Mouse (Mus musculus) midbrain, embryonic 13.5 days (tissue): ENCODE measurements at regions not wholly inside any gene's neighbourhood (a gene's known extent, or its start where the extent isn't known, plus 50 kb on each side); places are given as distances from the start of the nearest gene placed in this dataset.

Experiments used
- ATAC-seq: fragments of 200-750 bp; cut with Nextera tagmentation; 2 replicates; pipeline ENCODE4 v1.8.0; 2017; ENCODE audit warnings: mild to moderate bottlenecking, moderate TSS enrichment, moderate library complexity
- H3K27ac ChIP-seq: fragments of 300-500 bp; sonication (generic); 2 replicates; pipeline ENCODE4 v1.5.1; 2015; ENCODE audit warnings: inconsistent platforms, mild to moderate bottlenecking, moderate library complexity
- H3K27me3 ChIP-seq: fragments of 300-500 bp; sonication (generic); 2 replicates; pipeline ENCODE4 v1.6.1; 2015; ENCODE audit warnings: mild to moderate bottlenecking, inconsistent platforms
- H3K36me3 ChIP-seq: fragments of 300-500 bp; sonication (generic); 2 replicates; pipeline ENCODE4 v1.6.1; 2015; ENCODE audit warnings: mild to moderate bottlenecking, inconsistent platforms
- H3K4me1 ChIP-seq: fragments of 300-500 bp; sonication (generic); replicated peaks from 2 replicates; pipeline ENCODE4 v1.6.1; 2015; ENCODE audit warnings: inconsistent platforms
- H3K4me2 ChIP-seq: fragments of 300-500 bp; sonication (generic); replicated peaks from 2 replicates; pipeline ENCODE4 v1.6.1; 2015; ENCODE audit warnings: moderate library complexity, mild to moderate bottlenecking, inconsistent platforms
- H3K4me3 ChIP-seq: fragments of 300-500 bp; sonication (generic); replicated peaks from 2 replicates; pipeline ENCODE4 v1.5.1; 2015; ENCODE audit warnings: mild to moderate bottlenecking, inconsistent platforms
- H3K9ac ChIP-seq: fragments of 300-500 bp; sonication (generic); replicated peaks from 2 replicates; pipeline ENCODE4 v1.6.1; 2015; ENCODE audit warnings: mild to moderate bottlenecking, inconsistent platforms
- H3K9me3 ChIP-seq: fragments of 300-500 bp; sonication (generic); 2 replicates; pipeline ENCODE4 v1.6.1; 2016; ENCODE audit warnings: mild to moderate bottlenecking, inconsistent platforms
- whole genome bisulfite sequencing: fragments of 180-500 bp; shearing (Covaris S2); methylation state at CpG from one replicate; pipeline ENCODE4 v1.1.7; 2015; 5-methylcytosine and 5-hydroxymethylcytosine counted together

DNA sequence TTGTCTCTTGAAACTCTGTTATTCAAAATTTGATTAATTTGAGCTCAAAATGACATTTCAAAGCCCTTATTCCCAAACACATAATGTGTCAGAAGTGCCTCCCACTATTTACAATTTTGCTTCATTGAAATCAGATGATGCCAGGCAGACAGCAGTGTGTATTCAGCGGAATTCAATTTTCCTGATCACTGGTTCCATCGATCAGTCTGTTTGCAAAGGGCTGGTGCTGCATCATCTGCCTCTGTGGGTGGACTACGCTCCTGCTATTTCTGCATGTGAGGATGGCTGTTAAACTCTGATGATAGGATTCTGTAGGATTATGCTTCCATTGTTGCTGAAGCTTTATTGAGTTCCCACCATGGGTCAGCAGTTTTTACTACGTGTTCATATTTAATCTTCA is 149.0 kb upstream of the Masp1 start:
- WGBS = 77% methylated on average over 4 of the region's 4 CpGs
- H3K4me2 ChIP-seq = no peak overlapping the region
- no peak for ATAC-seq

More for the DNA sequence above, 149.0 kb upstream of the Masp1 start:
- Histone ChIP-seq H3K27me3 (no peaks in the 10 kb centered on the region), H3K27ac (no peak overlapping the region), H3K4me3 (no peak overlapping the region), H3K9me3 (no peaks in the 10 kb centered on the region), H3K36me3 (no peaks in the 10 kb centered on the region), H3K4me1 (no peaks in the 10 kb centered on the region), H3K9ac (no peak overlapping the region)
